Mouse (Mus musculus) embryonic facial prominence, embryonic 12.5 days (tissue): Measurements from ENCODE around the gene Scg3. TPM values are rescaled to one million over a fixed set of nuclear protein-coding genes. Genes with fewer than 3 reads are reported as not detected.

Source experiments
- ATAC-seq: fragments of 200-750 bp; cut with Nextera tagmentation; 2 replicates; pipeline ENCODE4 v1.8.0; 2017; ENCODE audit not compliant: insufficient number of reproducible peaks, insufficient read depth, low FRiP score, low TSS enrichment
- H3K27ac ChIP-seq: fragments of 300-500 bp; sonication (generic); 2 replicates; pipeline ENCODE4 v1.5.1; 2016; ENCODE audit warnings: mild to moderate bottlenecking
- H3K27me3 ChIP-seq: fragments of 300-500 bp; sonication (generic); 2 replicates; pipeline ENCODE4 v1.6.1; 2016; ENCODE audit warnings: mild to moderate bottlenecking, moderate library complexity
- H3K36me3 ChIP-seq: fragments of 300-500 bp; sonication (generic); 2 replicates; pipeline ENCODE4 v1.6.1; 2016; ENCODE audit warnings: mild to moderate bottlenecking
- H3K4me1 ChIP-seq: fragments of 300-500 bp; sonication (generic); 2 replicates; pipeline ENCODE4 v1.6.1; 2016
- H3K4me2 ChIP-seq: fragments of 300-500 bp; sonication (generic); replicated peaks from 2 replicates; pipeline ENCODE4 v1.6.1; 2016; ENCODE audit warnings: mild to moderate bottlenecking, moderate library complexity
- H3K4me3 ChIP-seq: fragments of 300-500 bp; sonication (generic); 2 replicates; pipeline ENCODE4 v1.5.1; 2016; ENCODE audit warnings: mild to moderate bottlenecking
- H3K9ac ChIP-seq: fragments of 300-500 bp; sonication (generic); 2 replicates; pipeline ENCODE4 v1.6.1; 2016; ENCODE audit warnings: mild to moderate bottlenecking, moderate library complexity
- H3K9me3 ChIP-seq: fragments of 300-500 bp; sonication (generic); 2 replicates; pipeline ENCODE4 v1.6.1; 2016; ENCODE audit warnings: mild to moderate bottlenecking, moderate library complexity
- WGBS: fragments of 180-500 bp; shearing (Covaris S2); methylation state at CpG from one replicate; pipeline ENCODE4 v1.1.7; 2016; 5-methylcytosine and 5-hydroxymethylcytosine counted together
- polyA plus RNA-seq: library from polyadenylated mRNA; unstranded; fragments of >200 nt; fragmentation: Nextera tagmentation; extraction: Ambion mirVana; gene quantifications from 2 replicates; pipeline ENCODE4 v1.2.1, GENCODE M21; 2016

Gene Scg3
- polyA plus RNA-seq = 8.5 and 10.8 TPM in 2 replicates

- H3K36me3 ChIP-seq = no peaks in the 10 kb centered on the region
- H3K4me2 ChIP-seq = peak within 1 kb of the TSS; percentile 55
- ATAC-seq = peak; percentile 96
- no peaks in the 10 kb centered on the region; the same call in 1 of the 2 replicates for H3K4me1 ChIP-seq
- H3K27ac ChIP-seq = no peak within 1 kb of the TSS
- H3K9ac ChIP-seq = 0 out of 2 replicates have a peak within 1 kb of the TSS, but pooled peaks have one; percentile 27
- WGBS = 8% methylated on average over 42 of the region's 42 CpGs
- peak within 1 kb of the TSS; percentile 31 for H3K4me3 ChIP-seq
- no peaks in the 10 kb centered on the region for H3K27me3 ChIP-seq
- no peaks in the 10 kb centered on the region for H3K9me3 ChIP-seq
Observed at GRCm38 (mm10) chr9:75683426-75684191, at the start of gene Scg3. Scg3 (minus strand) TSS chr9:75684056.

- Histone ChIP-seq H3K9ac (no peak overlapping the region), H3K4me2 (no peak overlapping the region), H3K4me1 (no peaks in the 10 kb centered on the region), H3K9me3 (no peaks in the 10 kb centered on the region), H3K27ac (no peak overlapping the region), H3K4me3 (no peak overlapping the region), H3K27me3 (no peaks in the 10 kb centered on the region), H3K36me3 (no peaks in the 10 kb centered on the region)
- 45% methylated on average over 11 of the region's 11 CpGs for WGBS
- peak; percentile 35; the same call in 1 of the 2 replicates for ATAC-seq
Observed at GRCm38 (mm10) chr9:75719952-75720687, 36.3 kb upstream of the Scg3 start.

- H3K36me3 ChIP-seq = no peaks in the 10 kb centered on the region
- H3K4me1 ChIP-seq = no peaks in the 10 kb centered on the region
- no peak overlapping the region for H3K9ac ChIP-seq
- 68% methylated on average over 3 of the region's 3 CpGs for WGBS
- no peaks in the 10 kb centered on the region for H3K27me3 ChIP-seq
- no peaks in the 10 kb centered on the region for H3K9me3 ChIP-seq
- H3K4me2 ChIP-seq = no peak overlapping the region
- no peak overlapping the region for H3K27ac ChIP-seq
- ATAC-seq = no peak
- no peak overlapping the region for H3K4me3 ChIP-seq
Observed at GRCm38 (mm10) chr9:75719481-75719880, 35.6 kb upstream of the Scg3 start.

- H3K4me2 ChIP-seq = no peak overlapping the region
- 69% methylated on average over 3 of the region's 3 CpGs for WGBS
- no peak overlapping the region for H3K9ac ChIP-seq
- H3K27ac ChIP-seq = no peak overlapping the region
- H3K27me3 ChIP-seq = no peaks in the 10 kb centered on the region
- H3K36me3 ChIP-seq = no peaks in the 10 kb centered on the region
- H3K9me3 ChIP-seq = no peaks in the 10 kb centered on the region
- no peak overlapping the region for H3K4me3 ChIP-seq
- no peak for ATAC-seq
- no peaks in the 10 kb centered on the region; the same call in 1 of the 2 replicates for H3K4me1 ChIP-seq
Observed at GRCm38 (mm10) chr9:75684772-75685171, 916 bp upstream of the Scg3 start.

- H3K27me3 ChIP-seq = no peaks in the 10 kb centered on the region
- H3K4me1 ChIP-seq = no peaks in the 10 kb centered on the region; the same call in 1 of the 2 replicates
- no peak for ATAC-seq
- 72% methylated on average over 4 of the region's 4 CpGs for WGBS
- no peaks in the 10 kb centered on the region for H3K9me3 ChIP-seq
- peak overlapping the region; percentile 55 for H3K4me2 ChIP-seq
- H3K4me3 ChIP-seq = peak overlapping the region; percentile 31
- no peaks in the 10 kb centered on the region for H3K36me3 ChIP-seq
- H3K27ac ChIP-seq = no peak overlapping the region
- no peak overlapping the region for H3K9ac ChIP-seq
Observed at GRCm38 (mm10) chr9:75684292-75684691, 436 bp upstream of the Scg3 start.

GRCm38 (mm10) chr9:75680606-75681005 is 3.2 kb downstream of the Scg3 start:
- no peaks in the 10 kb centered on the region; the same call in 1 of the 2 replicates for H3K4me1 ChIP-seq
- no peaks in the 10 kb centered on the region for H3K9me3 ChIP-seq
- no peak overlapping the region for H3K27ac ChIP-seq
- H3K9ac ChIP-seq = no peak overlapping the region
- H3K36me3 ChIP-seq = no peaks in the 10 kb centered on the region
- WGBS = 88% methylated on average over 5 of the region's 5 CpGs
- H3K4me2 ChIP-seq = no peak overlapping the region
- no peak for ATAC-seq
- H3K27me3 ChIP-seq = no peaks in the 10 kb centered on the region
- no peak overlapping the region for H3K4me3 ChIP-seq

GRCm38 (mm10) chr9:75679629-75680028 is 4.2 kb downstream of the Scg3 start:
- 75% methylated on average over 4 of the region's 4 CpGs for WGBS
- no peaks in the 10 kb centered on the region for H3K36me3 ChIP-seq

GRCm38 (mm10) chr9:75678341-75678740 is 5.5 kb downstream of the Scg3 start:
- ATAC-seq = no peak
- no peak overlapping the region for H3K4me3 ChIP-seq
- H3K27me3 ChIP-seq = no peaks in the 10 kb centered on the region
- no peak overlapping the region for H3K27ac ChIP-seq
- H3K36me3 ChIP-seq = no peaks in the 10 kb centered on the region
- H3K4me2 ChIP-seq = no peak overlapping the region
- no peak overlapping the region for H3K9ac ChIP-seq
- no peaks in the 10 kb centered on the region for H3K4me1 ChIP-seq
- no peaks in the 10 kb centered on the region for H3K9me3 ChIP-seq
- WGBS = 82% methylated on average over 7 of the region's 7 CpGs

More at GRCm38 (mm10) chr9:75679629-75680028, 4.2 kb downstream of the Scg3 start:
- no peaks in the 10 kb centered on the region; the same call in 1 of the 2 replicates for H3K4me1 ChIP-seq
- H3K27ac ChIP-seq = no peak overlapping the region
- H3K4me3 ChIP-seq = no peak overlapping the region
- H3K9me3 ChIP-seq = no peaks in the 10 kb centered on the region
- no peak overlapping the region for H3K4me2 ChIP-seq
- no peaks in the 10 kb centered on the region for H3K27me3 ChIP-seq
- ATAC-seq = no peak
- H3K9ac ChIP-seq = no peak overlapping the region

GRCm38 (mm10) chr9:75676226-75676625 is 7.6 kb downstream of the Scg3 start:
- H3K9me3 ChIP-seq = no peaks in the 10 kb centered on the region
- no peak overlapping the region for H3K27ac ChIP-seq
- no peaks in the 10 kb centered on the region for H3K4me1 ChIP-seq
- 76% methylated on average over 7 of the region's 7 CpGs for WGBS
- H3K9ac ChIP-seq = no peak overlapping the region
- H3K4me3 ChIP-seq = no peak overlapping the region
- H3K4me2 ChIP-seq = no peak overlapping the region
- ATAC-seq = no peak
- H3K36me3 ChIP-seq = no peaks in the 10 kb centered on the region
- no peaks in the 10 kb centered on the region for H3K27me3 ChIP-seq

GRCm38 (mm10) chr9:75672769-75673168 is 11.1 kb downstream of the Scg3 start:
- Histone ChIP-seq H3K27ac (no peak overlapping the region), H3K4me3 (no peak overlapping the region), H3K27me3 (no peaks in the 10 kb centered on the region), H3K9ac (no peak overlapping the region), H3K36me3 (no peaks in the 10 kb centered on the region), H3K9me3 (no peaks in the 10 kb centered on the region), H3K4me2 (no peak overlapping the region), H3K4me1 (no peaks in the 10 kb centered on the region)
- 70% methylated on average over 6 of the region's 6 CpGs for WGBS
- ATAC-seq = no peak

GRCm38 (mm10) chr9:75666612-75667011 is 17.2 kb downstream of the Scg3 start:
- H3K4me1 ChIP-seq = no peaks in the 10 kb centered on the region
- no peak overlapping the region for H3K27ac ChIP-seq
- H3K9me3 ChIP-seq = no peaks in the 10 kb centered on the region
- no peaks in the 10 kb centered on the region for H3K36me3 ChIP-seq
- H3K4me3 ChIP-seq = no peak overlapping the region
- H3K9ac ChIP-seq = no peak overlapping the region
- WGBS = 76% methylated on average over 5 of the region's 5 CpGs
- ATAC-seq = no peak
- H3K27me3 ChIP-seq = no peaks in the 10 kb centered on the region
- H3K4me2 ChIP-seq = no peak overlapping the region

- ATAC-seq = no peak
- WGBS = 88% methylated on average over 6 of the region's 6 CpGs
- Histone ChIP-seq H3K9me3 (no peaks in the 10 kb centered on the region), H3K27ac (no peak overlapping the region), H3K36me3 (no peaks in the 10 kb centered on the region), H3K4me1 (no peaks in the 10 kb centered on the region), H3K27me3 (no peaks in the 10 kb centered on the region), H3K4me3 (no peak overlapping the region), H3K9ac (no peak overlapping the region), H3K4me2 (no peak overlapping the region)
Observed at GRCm38 (mm10) chr9:75665364-75665763, 18.5 kb downstream of the Scg3 start.
